Mouse (Mus musculus): Measurements from ENCODE around the gene Pdgfa.

Gene Pdgfa

GRCm38 (mm10) chr5:138994786-138995720 lies 2.1 kb downstream of the Pdgfa start:
- no peak for DNase-seq (ENCODE audit: low spot score)

GRCm38 (mm10) chr5:138994108-138994785 lies 2.9 kb downstream of the Pdgfa start:
- no peak for DNase-seq (ENCODE audit: low spot score)

- DNase-seq (ENCODE audit: low spot score) = no peak
Observed at GRCm38 (mm10) chr5:138993371-138994107, 3.6 kb downstream of the Pdgfa start.

GRCm38 (mm10) chr5:138992611-138993370 lies 4.4 kb downstream of the Pdgfa start:
- DNase-seq (ENCODE audit: low spot score) = no peak

GRCm38 (mm10) chr5:138991734-138992133 lies 5.4 kb downstream of the Pdgfa start:
- DNase-seq (ENCODE audit: low spot score) = no peak

DNA sequence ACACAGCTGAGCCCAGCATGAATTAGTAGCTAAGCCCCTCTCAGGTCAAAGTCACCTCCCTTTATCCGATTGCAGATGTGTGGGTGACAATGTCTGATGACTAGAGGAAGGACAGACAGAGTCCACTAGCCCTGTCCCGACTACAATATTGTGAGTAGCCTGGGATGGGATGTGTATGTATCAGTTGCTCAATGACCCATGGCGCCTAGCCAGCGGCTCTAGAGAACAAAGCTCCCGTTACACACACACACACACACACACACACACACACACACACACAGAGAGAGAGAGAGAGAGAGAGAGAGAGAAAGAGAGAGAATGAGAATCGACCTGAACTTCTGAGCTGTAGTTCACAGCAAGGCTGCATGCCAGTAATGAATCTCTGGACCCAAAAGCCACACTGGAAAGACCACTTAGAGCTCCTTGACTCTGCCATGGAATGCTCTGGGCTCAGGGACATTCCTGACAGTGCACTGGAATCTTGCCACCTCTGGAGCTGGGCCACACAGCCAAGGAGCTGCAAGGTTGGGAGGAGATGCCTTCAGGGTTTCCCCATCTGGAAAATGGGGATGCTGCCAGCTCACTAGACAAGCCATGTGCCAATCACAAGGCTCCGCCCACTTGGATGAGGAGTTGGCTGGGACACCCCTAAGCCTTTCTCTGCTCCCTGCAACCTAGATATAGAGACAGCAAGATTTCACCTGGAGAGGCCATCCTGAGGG lies 6.3 kb downstream of the Pdgfa start:
- no peak for DNase-seq (ENCODE audit: low spot score)

DNA sequence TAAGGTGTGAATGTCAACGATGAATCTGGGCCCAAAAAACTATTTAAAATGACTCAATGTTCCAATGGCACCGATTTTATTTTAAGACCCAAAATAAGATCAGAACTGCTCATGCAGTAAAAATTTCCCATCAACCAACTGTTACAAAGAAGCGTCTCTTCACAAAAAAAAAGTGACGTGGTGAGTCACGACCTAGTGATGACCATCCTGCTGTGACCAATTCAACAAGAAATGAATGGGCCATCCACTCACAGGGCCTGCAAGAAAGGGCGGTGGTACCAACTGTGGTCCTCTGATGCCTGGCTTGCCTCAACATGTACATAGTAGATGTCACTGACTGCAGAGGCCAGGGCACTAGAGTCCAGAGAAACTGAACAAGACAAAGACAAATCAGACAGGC lies 7.6 kb downstream of the Pdgfa start:
- no peak for DNase-seq (ENCODE audit: low spot score)

DNA sequence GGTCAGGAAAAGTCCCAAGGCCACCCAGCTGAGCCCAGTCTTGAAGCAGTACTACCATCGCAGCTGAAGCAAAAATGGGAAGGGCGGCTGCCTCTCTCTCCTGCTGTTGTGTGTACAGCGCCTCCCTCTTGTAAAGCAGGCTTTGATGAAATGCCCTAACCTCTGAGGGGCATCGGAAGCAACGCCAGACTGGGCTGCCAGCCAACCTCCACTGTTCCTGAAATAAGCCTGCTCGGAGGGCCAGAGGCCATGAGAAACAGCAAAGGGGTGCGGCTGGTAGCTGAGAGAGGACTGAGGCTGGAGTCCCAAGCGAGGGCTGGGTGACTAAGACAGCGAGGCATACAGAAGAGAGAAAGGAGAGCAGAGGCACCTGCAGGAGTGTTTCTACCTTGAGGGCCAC lies 8.4 kb downstream of the Pdgfa start:
- no peak for DNase-seq (ENCODE audit: low spot score)

DNA sequence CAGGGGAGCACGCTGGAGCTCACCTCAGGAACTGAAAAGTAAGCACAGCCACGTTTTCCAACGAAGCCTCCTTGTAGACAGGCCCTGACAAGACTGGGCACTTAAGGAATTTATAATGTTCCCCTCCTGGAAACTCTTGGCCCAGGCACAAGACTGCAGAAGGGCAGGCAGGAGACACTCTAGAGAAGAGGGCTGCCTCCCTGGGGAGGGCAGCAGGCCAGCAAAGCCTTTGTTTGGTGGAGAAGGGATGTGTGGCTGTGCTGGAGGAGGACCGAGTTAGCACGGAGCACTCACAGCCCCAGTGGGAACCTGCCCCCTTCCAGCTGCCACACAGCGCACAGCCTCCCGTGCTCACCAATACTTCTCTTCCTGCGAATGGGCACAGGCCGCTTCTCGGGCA lies 9.2 kb downstream of the Pdgfa start:
- DNase-seq (ENCODE audit: low spot score) = no peak

DNA sequence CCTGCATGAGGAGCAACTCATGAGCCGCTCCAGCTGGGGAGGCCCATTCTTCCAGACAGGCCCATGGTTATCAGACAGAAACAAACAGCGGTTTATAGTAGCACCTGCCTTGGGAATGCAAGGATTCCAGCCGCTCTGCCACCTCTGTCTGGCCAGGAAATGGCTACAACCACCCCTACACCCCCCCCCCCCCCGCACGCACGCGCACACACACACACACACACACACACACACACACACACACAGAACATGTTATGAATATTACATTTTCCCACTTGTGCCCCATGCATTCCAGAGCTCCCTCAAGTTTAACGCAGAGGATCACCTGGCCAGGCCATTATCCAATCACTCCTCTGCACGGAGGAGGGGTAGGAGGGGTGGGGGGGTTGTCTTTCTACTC lies 15.2 kb downstream of the Pdgfa start:
- DNase-seq (ENCODE audit: low spot score) = no peak

DNA sequence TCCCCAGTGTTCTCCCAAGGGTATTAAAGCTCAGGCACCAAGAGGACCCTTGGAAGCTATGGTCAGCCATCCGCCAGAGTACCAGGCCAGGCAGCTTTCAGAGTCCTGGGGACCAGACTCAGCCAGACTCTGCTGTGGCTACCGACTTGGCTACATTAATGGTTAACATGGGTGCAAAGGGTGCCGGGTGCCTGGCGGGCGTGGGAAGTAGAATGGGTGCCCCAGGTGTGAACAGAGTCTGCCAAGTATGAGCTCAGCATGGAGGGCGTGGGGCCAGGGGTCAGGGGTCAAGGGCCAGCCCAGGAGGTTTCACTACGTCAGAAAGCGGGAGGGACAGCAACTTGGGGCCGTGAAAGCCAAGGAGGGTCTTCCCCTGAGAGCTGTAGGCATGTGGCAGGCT lies 16.6 kb downstream of the Pdgfa start:
- DNase-seq (ENCODE audit: low spot score) = no peak

- no peak for DNase-seq (ENCODE audit: low spot score)
Observed at GRCm38 (mm10) chr5:138979840-138980239, 17.3 kb downstream of the Pdgfa start.

DNA sequence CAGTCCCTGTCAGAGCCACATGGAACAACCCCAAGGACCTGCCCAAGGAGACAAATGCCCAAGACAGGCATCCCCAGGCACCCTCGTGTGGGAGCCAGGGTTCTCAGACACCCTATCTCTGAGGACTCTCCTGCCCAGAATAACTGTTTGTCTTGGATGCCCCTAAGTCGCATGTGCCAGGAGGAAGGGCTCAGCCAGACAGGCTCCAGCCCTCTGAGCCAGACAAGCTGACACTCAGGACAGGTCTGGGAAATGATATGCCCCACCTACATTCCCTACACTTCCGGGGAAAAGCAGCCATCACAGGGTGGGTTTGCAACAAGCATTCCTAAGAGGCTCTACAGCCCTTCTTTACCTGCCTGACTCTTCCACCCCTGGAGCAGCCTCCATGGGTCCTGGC lies 19.4 kb downstream of the Pdgfa start:
- no peak for DNase-seq (ENCODE audit: low spot score)

- DNase-seq (ENCODE audit: low spot score) = no peak
Observed at GRCm38 (mm10) chr5:138974911-138975485, 22.2 kb downstream of the Pdgfa start.

DNA sequence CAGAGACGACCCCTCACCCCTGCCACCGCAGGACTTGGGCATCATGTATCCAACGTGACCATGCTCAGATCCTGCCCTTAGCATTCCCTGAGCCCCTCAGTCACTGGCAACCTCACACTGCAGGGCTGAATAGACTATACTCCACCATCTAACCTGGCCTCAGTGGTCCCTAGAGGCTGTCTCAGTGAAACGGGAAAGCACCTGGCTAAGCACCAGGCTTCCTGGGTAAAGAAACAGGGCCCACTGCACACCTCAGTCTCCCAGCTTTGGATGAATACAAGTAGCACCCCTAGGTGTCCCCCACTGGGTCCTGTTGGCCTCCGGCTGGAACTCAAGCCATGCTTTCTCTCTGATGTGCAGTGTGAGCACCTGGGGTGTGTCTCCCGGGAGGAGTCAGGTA lies 23.7 kb downstream of the Pdgfa start:
- no peak for DNase-seq (ENCODE audit: low spot score)

DNA sequence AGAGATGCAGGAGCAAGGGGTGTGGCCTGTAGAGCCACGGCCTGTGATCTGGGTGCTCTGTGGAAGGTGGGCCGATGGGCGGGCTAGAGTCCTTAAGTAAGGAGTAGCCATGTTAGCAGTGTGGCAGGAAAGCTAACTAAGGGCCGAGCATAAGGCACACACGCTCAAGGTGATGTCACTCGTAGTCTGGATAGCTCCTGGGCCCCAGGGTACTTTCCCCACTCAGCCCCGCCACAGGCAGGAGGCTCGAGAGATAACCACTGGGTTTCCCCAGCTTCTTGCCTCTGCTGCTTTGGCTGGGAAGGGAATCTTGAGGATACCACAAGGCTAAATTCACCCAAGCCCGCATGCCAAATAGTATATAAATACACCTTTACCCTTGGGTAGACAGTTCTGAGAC lies 25.8 kb downstream of the Pdgfa start:
- DNase-seq (ENCODE audit: low spot score) = no peak

DNA sequence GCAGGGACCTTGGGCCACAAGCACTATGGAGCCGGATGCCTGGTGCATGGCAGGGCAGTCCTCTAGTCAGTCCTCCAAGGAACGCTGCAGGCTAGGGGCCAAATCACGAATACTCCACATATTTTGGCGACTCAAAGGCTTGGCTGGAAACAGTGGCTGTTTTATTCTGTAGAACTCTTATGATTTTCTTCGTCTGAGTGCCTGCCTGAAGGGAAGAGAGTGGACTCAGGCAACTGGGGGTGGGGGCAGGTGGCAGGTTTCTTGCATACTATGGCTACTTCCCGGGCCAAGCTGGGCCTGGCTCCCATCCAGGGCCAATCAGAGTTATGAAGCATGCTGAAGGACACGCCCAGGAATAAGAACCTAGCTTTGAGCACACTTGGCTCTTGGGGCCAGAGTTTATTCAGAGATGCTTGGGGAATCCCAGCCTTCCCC lies 27.1 kb downstream of the Pdgfa start:
- DNase-seq (ENCODE audit: low spot score) = no peak

DNA sequence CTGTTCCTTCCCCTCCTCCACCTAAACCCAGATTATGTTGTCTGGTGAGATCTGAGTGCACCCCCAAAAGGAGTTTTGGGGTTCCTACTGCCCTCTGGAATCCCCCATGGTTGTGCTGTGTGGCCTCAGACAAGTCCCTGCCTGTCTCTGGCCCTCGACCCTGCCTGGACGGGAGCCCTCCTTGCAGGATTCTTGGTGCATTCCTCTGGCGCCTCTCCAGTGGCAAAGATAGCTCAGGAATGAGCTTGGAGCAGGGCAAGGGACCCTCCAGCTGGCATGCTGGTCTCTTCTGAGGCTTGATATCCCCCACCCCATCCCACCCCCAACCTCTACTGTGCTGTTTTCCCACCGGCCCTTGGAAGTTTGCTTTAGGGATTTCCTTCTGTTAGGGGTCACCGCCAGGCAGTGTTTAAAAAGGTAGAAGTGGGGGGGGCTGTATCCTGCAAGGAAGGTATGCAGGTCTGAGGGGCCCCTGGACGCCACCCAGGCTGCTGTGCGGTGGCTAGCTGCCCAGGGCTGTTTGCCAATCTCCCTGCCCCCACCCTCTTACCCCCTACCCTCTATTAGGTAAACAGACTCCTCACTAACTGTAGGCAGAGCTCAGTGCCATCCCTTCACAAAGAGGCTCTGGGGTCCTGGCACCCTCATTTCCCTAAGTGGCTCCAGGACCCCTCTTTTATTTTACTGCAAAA lies 31.0 kb downstream of the Pdgfa start:
- DNase-seq (ENCODE audit: low spot score) = no peak

DNA sequence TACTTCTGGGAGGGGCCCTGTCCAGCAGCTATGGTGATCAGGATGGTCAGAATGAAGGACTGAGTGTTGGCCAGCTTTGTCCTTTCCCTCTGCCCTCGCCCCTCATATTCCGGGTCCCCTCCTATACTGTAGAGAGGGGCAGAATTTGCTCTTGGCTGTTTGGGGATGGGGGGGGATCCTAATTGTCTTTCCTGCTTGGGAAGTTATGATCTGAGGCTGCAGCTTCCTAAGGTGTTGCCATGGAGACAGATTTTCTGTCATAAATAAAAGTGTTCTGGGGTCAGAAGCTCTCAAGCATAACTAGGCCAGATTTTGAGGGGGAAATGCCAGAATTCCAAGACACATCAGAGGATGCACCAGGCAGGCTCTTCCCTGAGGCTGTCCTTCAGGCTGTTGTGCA lies 31.6 kb downstream of the Pdgfa start:
- DNase-seq (ENCODE audit: low spot score) = no peak

- DNase-seq (ENCODE audit: low spot score) = no peak
Observed at GRCm38 (mm10) chr5:138956427-138956833, 40.7 kb downstream of the Pdgfa start.

Measured in layer of hippocampus, adult 9-10 months (tissue).